Mouse (Mus musculus) ES-Bruce4 (cell line): ENCODE measurements around the gene Npepps. TPM values are rescaled to one million over a fixed set of nuclear protein-coding genes. Genes with fewer than 3 reads are reported as not detected.
A peak's percentile ranks its signal among the peaks of the same experiment; 100 is the strongest.
"Not testable (repeated sequence)": the region's sequence is repeated elsewhere in the genome, so short reads cannot be mapped to it uniquely, and the experiment has no call there.

Experiments used
- H3K27ac ChIP-seq: 2 replicates; pipeline ENCODE4 v1.5.1; 2012; ENCODE audit warnings: low read length, inconsistent platforms; ENCODE audit not compliant: insufficient read depth
- H3K27me3 ChIP-seq: 2 replicates; pipeline ENCODE4 v1.6.1; 2012; ENCODE audit warnings: mild to moderate bottlenecking, low read length, inconsistent platforms; ENCODE audit not compliant: control insufficient read depth, poor library complexity, insufficient read depth, severe bottlenecking
- H3K36me3 ChIP-seq: 2 replicates; pipeline ENCODE4 v1.6.1; 2012; ENCODE audit warnings: inconsistent platforms, mild to moderate bottlenecking, low read length, moderate library complexity; ENCODE audit not compliant: control insufficient read depth, poor library complexity, insufficient read depth, severe bottlenecking
- H3K4me1 ChIP-seq: one replicate; pipeline ENCODE4 v1.8.1; 2011; ENCODE audit warnings: low read length; ENCODE audit not compliant: control insufficient read depth, insufficient read depth
- H3K4me3 ChIP-seq: 2 replicates; pipeline ENCODE4 v1.5.1; 2011; ENCODE audit warnings: low read depth, mild to moderate bottlenecking, low read length
- H3K9ac ChIP-seq: 2 replicates; pipeline ENCODE4 v1.6.1; 2012; ENCODE audit warnings: low read depth, mild to moderate bottlenecking, inconsistent platforms; ENCODE audit not compliant: poor library complexity, severe bottlenecking
- H3K9me3 ChIP-seq: replicated peaks from 2 replicates; pipeline ENCODE4 v1.6.1; 2012; ENCODE audit warnings: mild to moderate bottlenecking, low read length, inconsistent platforms; ENCODE audit not compliant: control insufficient read depth, poor library complexity, insufficient read depth, severe bottlenecking
- CTCF ChIP-seq: IDR thresholded peaks from one replicate; pipeline ENCODE4 v1.8.1; 2011; ENCODE audit warnings: low read depth, low read length
- EP300 ChIP-seq: IDR thresholded peaks from 2 replicates; pipeline ENCODE4 v1.6.1; 2011; ENCODE audit warnings: low read depth, low read length; ENCODE audit not compliant: insufficient read depth
- POLR2A ChIP-seq: IDR thresholded peaks from one replicate; pipeline ENCODE4 v1.8.1; 2011; ENCODE audit warnings: low read length; ENCODE audit not compliant: insufficient read depth
- polyA plus RNA-seq: library from polyadenylated mRNA; stranded (reverse); fragments of >200 nt; gene quantifications from 2 replicates; pipeline ENCODE4 v1.2.4, GENCODE M21; 2011; ENCODE audit warnings: low read depth; ENCODE audit not compliant: missing spikeins, insufficient read depth, insufficient read length

The Npepps gene
- 213 and 223 TPM in 2 replicates for polyA plus RNA-seq

DNA sequence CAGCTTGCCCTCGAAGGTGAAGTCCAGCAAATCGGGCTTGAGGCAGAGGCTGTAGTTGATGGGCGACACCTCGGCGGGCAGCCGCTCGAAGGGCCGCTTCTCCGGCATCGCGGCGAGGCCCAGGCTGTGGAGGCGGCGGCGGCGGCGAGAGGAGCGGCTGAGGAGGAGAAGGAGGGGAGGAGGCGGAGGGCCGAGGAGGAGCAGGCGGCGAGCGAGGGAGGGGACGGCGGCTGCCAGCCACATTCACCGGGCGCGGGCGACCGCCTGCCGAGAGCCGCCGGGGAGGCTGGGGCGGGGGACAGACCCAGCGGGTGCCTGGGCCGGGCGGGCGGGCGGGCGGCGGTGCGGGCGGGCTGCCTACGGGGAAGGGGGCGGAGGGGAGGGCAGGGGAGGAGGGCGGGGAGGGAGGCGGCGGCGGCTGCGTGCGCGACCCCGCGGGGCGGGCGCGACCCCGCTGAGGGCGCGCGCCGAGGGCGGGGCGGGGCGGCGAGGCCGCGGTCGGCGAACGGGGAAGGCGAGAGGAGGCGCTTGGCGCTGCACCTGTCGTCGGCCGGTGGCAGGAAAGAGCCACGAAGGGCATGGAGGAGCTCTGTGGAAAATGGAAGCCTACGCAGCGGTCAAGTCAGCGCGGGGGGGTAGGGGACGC, at the start of gene Npepps:
Npepps (minus strand) TSS at position 423 of the 646 bp plus-strand sequence.
- no peak for TF ChIP-seq EP300
- peak; percentile 72 for TF ChIP-seq POLR2A

DNA sequence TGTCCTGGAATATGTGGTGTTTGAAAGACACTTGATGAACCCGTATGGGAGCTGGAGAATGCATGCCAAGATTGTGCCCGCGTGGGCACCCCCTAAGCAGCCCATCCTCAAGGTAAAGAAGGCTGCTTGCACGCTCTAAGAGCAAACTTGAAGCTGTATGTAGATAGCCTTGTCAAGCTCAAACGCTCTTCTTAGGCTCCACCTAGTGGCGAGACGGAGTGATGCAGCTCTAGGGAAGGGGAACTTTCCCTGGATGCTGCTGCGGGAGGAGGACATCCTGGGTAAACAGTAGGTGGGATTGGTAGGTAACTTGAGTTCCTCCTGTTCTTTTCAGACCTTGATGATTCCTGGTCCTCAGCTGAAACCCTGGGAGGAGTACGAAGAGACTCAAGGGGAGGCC, 47.7 kb upstream of the Npepps start:
- Histone ChIP-seq H3K36me3 (peaks cover 46% of the 10 kb centered on the region), H3K9me3 (no peaks in the 10 kb centered on the region), H3K9ac (no peak overlapping the region), H3K27me3 (no peaks in the 10 kb centered on the region), H3K27ac (no peak overlapping the region), H3K4me3 (no peak overlapping the region), H3K4me1 (peaks cover 2% of the 10 kb centered on the region)
- no peak for TF ChIP-seq EP300
- peak; percentile 90 for TF ChIP-seq CTCF

More for the DNA sequence above, at the start of gene Npepps:
- peak within 1 kb of the TSS; percentile 99 for H3K27ac ChIP-seq
- no peaks in the 10 kb centered on the region for H3K27me3 ChIP-seq
- peak within 1 kb of the TSS; percentile 99 for H3K9ac ChIP-seq
- H3K36me3 ChIP-seq, result no peaks in the 10 kb centered on the region
- peak within 1 kb of the TSS; percentile 95 for H3K4me3 ChIP-seq
- H3K9me3 ChIP-seq, result no peaks in the 10 kb centered on the region
- H3K4me1 ChIP-seq, result no peaks in the 10 kb centered on the region

GRCm38 (mm10) chr11:97325224-97325623, 44.8 kb upstream of the Npepps start:
- Histone ChIP-seq H3K4me3 (no peak overlapping the region), H3K36me3 (peaks cover 52% of the 10 kb centered on the region)
- TF ChIP-seq EP300, result no peak
- peak; percentile 17 for TF ChIP-seq CTCF

DNA sequence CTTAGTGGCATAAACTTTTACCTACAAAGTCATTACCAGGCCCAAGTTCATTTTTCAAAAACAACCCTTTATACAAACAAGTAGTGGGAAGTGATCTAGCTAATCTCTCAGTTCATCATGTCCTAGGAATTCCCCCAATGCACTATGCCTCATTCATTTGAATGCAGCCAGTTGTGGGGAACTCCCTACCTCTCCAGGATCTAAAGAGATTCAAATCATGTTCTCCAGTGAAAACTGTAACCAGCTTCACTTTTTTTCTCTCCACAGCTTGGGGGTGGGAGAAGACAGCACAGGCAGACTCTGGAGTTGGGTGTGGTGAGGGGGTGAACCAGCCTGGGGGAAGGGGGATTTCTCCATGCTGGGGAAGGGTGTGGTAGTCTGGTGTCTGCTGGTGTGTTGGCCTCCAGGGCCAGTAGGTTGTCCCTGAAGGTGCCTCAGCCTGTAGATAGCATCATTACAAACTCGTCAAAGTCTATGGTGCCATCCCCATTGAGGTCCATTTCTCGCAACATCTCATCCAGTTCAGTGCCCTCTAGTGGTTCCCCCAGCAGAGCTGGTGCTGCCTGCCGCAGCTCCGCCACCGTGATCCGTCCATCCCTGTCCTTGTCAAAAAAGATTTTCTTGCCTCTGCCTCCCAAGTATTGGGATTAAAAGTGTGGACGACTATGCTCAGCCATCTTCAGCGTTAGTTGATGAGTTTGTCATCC, 41.6 kb upstream of the Npepps start:
- H3K36me3 ChIP-seq, result peaks cover 45% of the 10 kb centered on the region
- not testable (repeated sequence) for H3K4me1 ChIP-seq

More at GRCm38 (mm10) chr11:97325224-97325623, 44.8 kb upstream of the Npepps start:
- no peaks in the 10 kb centered on the region for H3K4me1 ChIP-seq
- H3K27ac ChIP-seq, result no peak overlapping the region
- no peaks in the 10 kb centered on the region for H3K27me3 ChIP-seq
- H3K9ac ChIP-seq, result no peak overlapping the region
- no peaks in the 10 kb centered on the region for H3K9me3 ChIP-seq

GRCm38 (mm10) chr11:97321197-97321596, 40.8 kb upstream of the Npepps start:
- no peak overlapping the region for H3K9ac ChIP-seq
- no peaks in the 10 kb centered on the region for H3K27me3 ChIP-seq
- H3K9me3 ChIP-seq, result no peaks in the 10 kb centered on the region
- no peak for TF ChIP-seq EP300
- no peak for TF ChIP-seq CTCF
- no peak for TF ChIP-seq POLR2A
- no peak overlapping the region for H3K4me3 ChIP-seq
- peak overlapping the region; percentile 86 for H3K27ac ChIP-seq
- peaks cover 39% of the 10 kb centered on the region for H3K36me3 ChIP-seq
- no peaks in the 10 kb centered on the region for H3K4me1 ChIP-seq

More for the DNA sequence above, 41.6 kb upstream of the Npepps start:
- not testable (repeated sequence) for H3K9me3 ChIP-seq, H3K9ac ChIP-seq, H3K4me3 ChIP-seq, H3K27me3 ChIP-seq
- TF ChIP-seq EP300 (peak; percentile 52; the same call in 1 of the 2 replicates), CTCF (peak; percentile 12)
- H3K27ac ChIP-seq, result peak overlapping the region; percentile 93; the same call in 1 of the 2 replicates
